Mouse (Mus musculus) lung, embryonic 14.5 days (tissue): Measurements from ENCODE around the gene Usp9y. TPM values are rescaled to one million over a fixed set of nuclear protein-coding genes. Genes with fewer than 3 reads are reported as not detected.

ENCODE experiments used
- ATAC-seq: fragments of 200-750 bp; cut with Nextera tagmentation; 2 replicates; pipeline ENCODE4 v1.8.0; 2017; ENCODE audit warnings: mild to moderate bottlenecking, moderate TSS enrichment, moderate library complexity; ENCODE audit not compliant: insufficient read depth
- DNase-seq: peaks from one replicate; pipeline ENCODE4 v3.0.0-alpha.2; 2015
- H3K27ac ChIP-seq: fragments of 300-500 bp; sonication (generic); 2 replicates; pipeline ENCODE4 v1.5.1; 2014; ENCODE audit warnings: low read depth, mild to moderate bottlenecking, moderate library complexity
- H3K27me3 ChIP-seq: fragments of 300-500 bp; sonication (generic); 2 replicates; pipeline ENCODE4 v1.6.1; 2014; ENCODE audit warnings: low read length, control low read depth; ENCODE audit not compliant: insufficient read depth
- H3K36me3 ChIP-seq: fragments of 300-500 bp; sonication (generic); 2 replicates; pipeline ENCODE4 v1.6.1; 2014; ENCODE audit warnings: control low read depth; ENCODE audit not compliant: insufficient read depth
- H3K4me1 ChIP-seq: fragments of 300-500 bp; sonication (generic); 2 replicates; pipeline ENCODE4 v1.6.1; 2014; ENCODE audit warnings: antibody characterized with exemption, control low read depth; ENCODE audit not compliant: insufficient read depth
- H3K4me2 ChIP-seq: fragments of 300-500 bp; sonication (generic); 2 replicates; pipeline ENCODE4 v1.6.1; 2014; ENCODE audit warnings: mild to moderate bottlenecking
- H3K4me3 ChIP-seq: fragments of 300-500 bp; sonication (generic); 2 replicates; pipeline ENCODE4 v1.5.1; 2014; ENCODE audit warnings: low read depth, low read length
- H3K9ac ChIP-seq: fragments of 300-500 bp; sonication (generic); 2 replicates; pipeline ENCODE4 v1.6.1; 2014
- H3K9me3 ChIP-seq: fragments of 300-500 bp; sonication (generic); 2 replicates; pipeline ENCODE4 v1.6.1; 2016; ENCODE audit warnings: low read depth, low read length, control low read depth
- CTCF ChIP-seq: IDR thresholded peaks from 2 replicates; pipeline ENCODE4 v1.5.1; 2016; ENCODE audit warnings: antibody characterized with exemption, low read depth
- WGBS: fragments of 180-500 bp; shearing (Covaris S2); extraction: QIAGEN DNeasy Blood & Tissue Kit; methylation state at CpG from one replicate; pipeline ENCODE4 v1.1.7; 2014; 5-methylcytosine and 5-hydroxymethylcytosine counted together
- polyA plus RNA-seq: library from polyadenylated mRNA; unstranded; fragments of >200 nt; fragmentation: Nextera tagmentation; extraction: Ambion mirVana; gene quantifications from 2 replicates; pipeline ENCODE4 v1.2.1, GENCODE M21; 2014

Usp9y gene
- not detected in 2 replicates for polyA plus RNA-seq

- H3K4me2 ChIP-seq = no peak within 1 kb of the TSS
- ATAC-seq (no peak), DNase-seq (no peak)
- no peaks in the 10 kb centered on the region for H3K36me3 ChIP-seq
- no peak within 1 kb of the TSS for H3K27ac ChIP-seq
- H3K9ac ChIP-seq = no peak within 1 kb of the TSS
- H3K4me3 ChIP-seq = no peak within 1 kb of the TSS
- H3K27me3 ChIP-seq = no peaks in the 10 kb centered on the region
- no peaks in the 10 kb centered on the region for H3K4me1 ChIP-seq
- TF ChIP-seq CTCF = no peak
- H3K9me3 ChIP-seq = no peaks in the 10 kb centered on the region
- 85% methylated on average over 13 of the region's 13 CpGs for WGBS
Observed at GRCm38 (mm10) chrY:1459682-1460081, at the start of gene Usp9y. Usp9y (minus strand) TSS chrY:1459782.

- ATAC-seq (no peak), DNase-seq (no peak)
- no peak for TF ChIP-seq CTCF
- no peak overlapping the region for H3K4me2 ChIP-seq
- H3K4me3 ChIP-seq = no peak overlapping the region
- H3K27me3 ChIP-seq = no peaks in the 10 kb centered on the region
- H3K36me3 ChIP-seq = no peaks in the 10 kb centered on the region
- H3K4me1 ChIP-seq = no peaks in the 10 kb centered on the region
- no peak overlapping the region for H3K9ac ChIP-seq
- no peaks in the 10 kb centered on the region for H3K9me3 ChIP-seq
- no peak overlapping the region for H3K27ac ChIP-seq
Observed at GRCm38 (mm10) chrY:1293708-1294107, 165.9 kb downstream of the Usp9y start.

- DNase-seq = peak; percentile 87
- no peaks in the 10 kb centered on the region for H3K27me3 ChIP-seq
- peak within 1 kb of the TSS; percentile 41 for H3K9ac ChIP-seq
- H3K4me1 ChIP-seq = no peaks in the 10 kb centered on the region
- TF ChIP-seq CTCF = no peak
- WGBS = 1% methylated on average over 31 of the region's 31 CpGs
- H3K27ac ChIP-seq = peak within 1 kb of the TSS; percentile 86
- peak within 1 kb of the TSS; percentile 41 for H3K4me3 ChIP-seq
- no peaks in the 10 kb centered on the region for H3K36me3 ChIP-seq
- H3K9me3 ChIP-seq = no peaks in the 10 kb centered on the region
- peak within 1 kb of the TSS; percentile 51; the same call in 1 of the 2 replicates for H3K4me2 ChIP-seq
- ATAC-seq = peak; percentile 91
Observed at GRCm38 (mm10) chrY:1286171-1286795, 173.3 kb downstream of the Usp9y start, which contains the start of gene Ddx3y. Ddx3y (minus strand) TSS chrY:1286629.

GRCm38 (mm10) chrY:1285735-1286134, 173.8 kb downstream of the Usp9y start:
- H3K36me3 ChIP-seq = no peaks in the 10 kb centered on the region
- no peak for TF ChIP-seq CTCF
- H3K4me1 ChIP-seq = no peaks in the 10 kb centered on the region
- peak overlapping the region; percentile 41 for H3K4me3 ChIP-seq
- H3K27ac ChIP-seq = peak overlapping the region; percentile 86
- no peaks in the 10 kb centered on the region for H3K9me3 ChIP-seq
- 3% methylated on average over 9 of the region's 12 CpGs for WGBS
- DNase-seq = peak; percentile 39
- H3K9ac ChIP-seq = peak overlapping the region; percentile 41
- ATAC-seq = no peak
- H3K27me3 ChIP-seq = no peaks in the 10 kb centered on the region
- H3K4me2 ChIP-seq = peak overlapping the region; percentile 51; the same call in 1 of the 2 replicates

Other genes starting within 250 kb of the Usp9y start
- gene Uty, start 214.0 kb downstream of the Usp9y start, polyA plus RNA-seq = 22.7 TPM in 1 of 2 replicates, not detected in the other
- 37.8 TPM in 1 of 2 replicates, not detected in the other for gene Ddx3y, start 173.2 kb downstream of the Usp9y start, polyA plus RNA-seq